Mouse (Mus musculus) adrenal gland, postnatal 25 days (tissue): ENCODE data around the gene Cnih3. TPM values are rescaled to one million over a fixed set of nuclear protein-coding genes. Genes with fewer than 3 reads are reported as not detected.
A peak's percentile ranks its signal among the peaks of the same experiment; 100 is the strongest.

Experiments used
- DNase-seq: peaks from one replicate; pipeline ENCODE4 v3.0.0; 2021; ENCODE audit warnings: mixed read lengths
- total RNA-seq: library from RNA; stranded (reverse); gene quantifications from 2 replicates; pipeline ENCODE4 v1.2.3, GENCODE M21; 2021

Cnih3 gene
- total RNA-seq, 1 experiment from 2014 or later, result not detected

GRCm38 (mm10) chr1:181456911-181457310 is 104.5 kb downstream of the Cnih3 start:
- no peak for DNase-seq

GRCm38 (mm10) chr1:181459431-181460105 is 107.1 kb downstream of the Cnih3 start:
- no peak for DNase-seq

GRCm38 (mm10) chr1:181460283-181460682 is 107.9 kb downstream of the Cnih3 start:
- no peak for DNase-seq

DNA sequence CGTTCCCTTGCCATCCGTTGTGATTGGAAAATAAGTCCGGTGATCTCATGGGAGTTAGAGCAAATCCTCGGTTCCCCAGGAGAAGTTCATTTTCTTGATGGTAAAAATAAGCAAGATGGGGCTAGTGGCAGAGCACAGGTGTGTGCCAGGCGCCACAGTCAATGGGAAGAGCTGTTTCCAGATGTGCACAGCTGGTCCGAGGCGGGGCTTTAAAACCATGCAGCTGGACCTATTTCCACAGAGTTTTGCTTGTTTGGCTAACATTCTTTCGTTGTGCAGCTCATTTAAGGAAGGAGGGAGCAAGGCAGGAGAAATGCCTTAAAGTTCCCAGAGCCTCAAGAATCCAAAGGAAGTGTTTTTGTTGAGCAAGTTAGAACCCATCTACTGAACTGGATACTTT is 109.1 kb downstream of the Cnih3 start:
- DNase-seq, result no peak

DNA sequence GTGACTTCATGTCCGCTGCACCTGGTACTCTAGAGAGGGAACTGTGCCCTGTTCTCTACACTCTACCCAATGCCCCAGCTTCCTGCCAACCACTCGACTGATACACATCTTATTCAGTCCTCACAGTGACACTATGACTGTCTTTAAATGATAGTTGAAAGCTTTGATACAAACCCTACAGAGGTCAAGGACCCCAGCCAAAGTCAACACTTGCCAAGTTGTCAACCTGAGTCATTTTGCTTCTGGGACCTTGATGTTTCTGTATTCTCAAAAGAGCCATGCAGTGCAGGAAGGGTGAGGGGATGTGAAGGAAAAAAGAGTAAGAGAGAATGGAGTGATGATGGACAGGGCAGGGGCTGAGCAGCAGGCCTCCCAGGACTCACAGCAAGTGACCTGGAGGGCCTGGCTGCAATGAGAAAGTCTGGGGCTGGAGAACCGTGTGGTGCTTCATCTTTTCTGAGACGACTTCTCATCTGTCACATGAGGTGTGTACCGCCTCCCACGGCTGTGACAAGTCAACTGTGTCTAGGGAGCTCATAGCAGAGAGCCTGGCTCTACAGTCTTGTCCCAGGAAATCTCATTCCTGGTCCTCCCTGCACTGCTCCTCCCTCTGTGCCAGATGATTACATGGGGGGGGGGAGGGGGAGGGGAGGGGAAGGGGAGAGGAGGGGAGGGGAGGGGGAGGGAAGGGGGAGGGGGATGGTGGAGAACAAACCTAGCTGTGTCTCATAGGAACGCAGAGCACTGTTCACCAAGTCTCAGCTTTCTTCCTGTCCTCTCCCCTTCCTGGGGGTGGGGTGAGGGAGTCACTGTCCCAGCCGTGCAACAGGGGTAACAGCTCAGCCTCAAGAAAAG is 109.8 kb downstream of the Cnih3 start:
- no peak for DNase-seq

DNA sequence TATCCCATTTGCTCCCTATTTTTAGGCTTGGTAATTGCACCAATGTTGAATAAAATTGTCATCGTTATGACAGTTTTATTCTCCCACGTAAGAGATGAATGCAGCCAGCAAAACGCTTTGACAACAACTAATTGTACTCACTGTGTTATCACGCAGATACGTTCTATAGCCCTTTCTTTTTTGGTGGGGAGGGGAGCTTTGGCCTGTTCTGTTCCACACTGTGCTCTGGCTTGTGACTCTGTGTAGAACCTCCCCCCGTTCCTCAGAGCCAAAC is 110.4 kb downstream of the Cnih3 start:
- DNase-seq, result no peak

GRCm38 (mm10) chr1:181465027-181465426 is 112.6 kb downstream of the Cnih3 start:
- DNase-seq, result peak; percentile 34

DNA sequence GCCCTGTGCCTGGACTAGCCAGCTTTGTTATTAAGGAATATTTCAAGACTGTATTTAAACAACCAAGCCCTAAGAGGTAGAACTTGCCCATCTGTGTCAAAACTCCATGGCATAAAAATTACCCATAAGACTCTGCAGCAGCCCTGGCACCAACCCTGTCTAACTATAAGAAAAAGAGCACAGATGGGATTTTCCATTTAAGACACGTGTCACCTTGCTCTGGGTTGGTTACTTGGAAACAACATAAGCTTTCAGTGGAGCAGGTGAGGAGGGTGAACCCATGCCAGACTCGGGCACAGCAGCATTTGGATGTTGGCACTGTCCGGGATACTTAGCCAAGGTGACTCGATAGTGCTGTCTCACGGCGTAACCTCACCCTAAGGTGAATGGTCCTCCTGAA is 113.6 kb downstream of the Cnih3 start:
- no peak for DNase-seq

DNA sequence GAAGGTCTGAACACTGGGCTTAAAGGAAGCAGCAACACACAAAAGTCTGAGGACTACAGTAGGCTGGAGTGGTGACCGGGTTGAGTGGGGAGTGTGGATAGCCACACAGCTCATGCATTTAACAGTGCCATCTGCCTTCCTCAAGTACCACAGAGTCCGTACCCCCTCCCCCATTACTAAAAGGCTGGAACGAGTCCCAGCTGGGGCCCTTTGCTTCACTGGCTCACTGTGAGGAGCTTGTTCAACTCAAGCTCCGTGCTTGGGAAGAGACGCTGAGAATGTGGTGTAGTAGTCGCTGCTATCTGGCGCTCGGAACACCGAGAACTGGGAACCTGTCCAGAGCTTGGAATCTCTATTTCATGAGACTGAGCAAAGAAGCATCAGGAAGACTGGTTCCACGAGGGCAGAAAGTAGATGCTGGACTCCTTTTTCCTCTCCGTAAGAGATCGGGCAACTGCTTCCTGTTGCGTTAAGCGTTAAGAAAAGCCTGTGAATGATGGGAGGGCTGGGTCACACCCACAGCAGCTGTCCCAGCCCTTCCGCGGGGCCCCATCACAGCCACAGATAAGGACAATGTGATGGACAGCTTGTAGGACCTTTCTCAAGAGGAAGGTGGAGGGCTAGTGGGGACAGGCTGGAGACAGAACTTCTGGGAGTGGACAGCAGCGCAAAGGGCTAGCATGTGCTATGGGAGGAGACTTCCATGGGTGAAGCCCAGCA is 114.3 kb downstream of the Cnih3 start:
- no peak for DNase-seq

- DNase-seq, result no peak
Measured at GRCm38 (mm10) chr1:181467321-181467670, 114.9 kb downstream of the Cnih3 start.

DNA sequence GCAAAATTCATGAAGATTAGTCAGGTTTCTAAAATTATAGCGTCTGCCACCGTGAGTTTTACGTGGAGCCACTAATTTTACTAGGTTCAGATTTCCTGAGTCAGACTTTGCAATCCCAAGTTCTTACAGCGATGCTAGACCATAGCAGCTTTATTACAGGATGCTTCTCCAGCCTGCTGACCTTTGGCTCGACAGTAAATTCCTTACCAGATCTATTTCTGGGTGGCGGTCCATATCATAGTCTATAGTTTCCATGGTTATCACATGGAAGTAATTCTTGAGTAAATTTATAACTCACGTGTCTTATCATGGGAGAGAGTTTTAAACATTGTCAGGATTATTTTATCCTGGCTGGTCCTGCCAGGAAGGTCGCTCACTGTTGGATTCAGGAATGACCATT is 117.0 kb downstream of the Cnih3 start:
- no peak for DNase-seq

- no peak for DNase-seq
Measured at GRCm38 (mm10) chr1:181476141-181476540, 123.7 kb downstream of the Cnih3 start.

DNA sequence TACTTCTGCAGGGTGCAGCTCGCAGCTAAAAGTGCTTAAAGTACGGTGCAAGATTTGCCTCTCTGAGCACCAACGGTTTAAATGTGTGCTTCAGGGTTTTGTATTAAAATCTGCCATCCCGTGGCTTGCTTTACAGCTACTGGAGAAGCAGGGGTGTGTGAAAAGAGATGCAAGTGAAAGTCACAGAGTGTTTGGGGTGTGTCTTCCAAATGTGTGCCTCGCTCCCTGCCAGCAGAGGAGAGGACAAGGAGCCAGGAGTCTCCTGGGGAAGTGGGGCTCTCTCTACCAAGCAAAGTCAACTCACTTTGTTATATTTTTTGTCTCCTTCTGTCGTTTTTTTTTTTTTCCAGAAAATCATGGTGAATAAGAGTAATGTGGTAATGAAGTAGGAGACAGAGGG is 124.1 kb downstream of the Cnih3 start:
- DNase-seq, result no peak

GRCm38 (mm10) chr1:181484696-181485095 is 132.3 kb downstream of the Cnih3 start:
- no peak for DNase-seq

- DNase-seq, result no peak
Measured at GRCm38 (mm10) chr1:181503471-181503870, 151.0 kb downstream of the Cnih3 start.

- no peak for DNase-seq
Measured at GRCm38 (mm10) chr1:181505367-181505766, 152.9 kb downstream of the Cnih3 start.

Other genes with a start within 250 kb of the Cnih3 start
- gene Nvl, start 208.4 kb upstream of the Cnih3 start, total RNA-seq, result 24.6 and 25.4 TPM in 2 replicates
- 43.7 and 44.3 TPM in 2 replicates for gene Cnih4, start 207.9 kb upstream of the Cnih3 start, total RNA-seq
- 143 and 151 TPM in 2 replicates for gene Wdr26, start 140.6 kb upstream of the Cnih3 start, total RNA-seq
- not detected in 2 replicates for gene Ccdc121, start 158.8 kb downstream of the Cnih3 start, total RNA-seq
- 0.09 TPM in 1 of 2 replicates, not detected in the other for gene Dnah14, start 223.9 kb downstream of the Cnih3 start, total RNA-seq